ENCODE assay signal across 14 mouse cellular contexts in genomic region chr3:58817337-58817736, GRCm38 (mm10). TPM values are rescaled to one million over a fixed set of nuclear protein-coding genes. Genes with fewer than 3 reads are reported as not detected.
DNase-seq lines count a peak whose midpoint lies in the region; ATAC-seq and TF ChIP-seq lines count a peak whose summit lies in the region.
"Had no signal": no experiment of that assay in that cellular context is flagged by ENCODE, and none has a peak within 500 bp of the region (broad histone marks: within the 10 kb centered on the region; RNA-seq: fewer than 3 reads in every experiment).

No protein-coding gene starts in this region.

- intact Hi-C loops in heart, postnatal 10 days (cut with DNase I) = no loop called here

- no peak overlapping the region for H3K4me3 ChIP-seq in forebrain, embryonic 14.5 days (ENCODE audit: low read depth, low read length)
- H3K4me3 ChIP-seq in forebrain, embryonic 11.5 days (ENCODE audit: low read depth, low read length) = no peak overlapping the region
- no peak overlapping the region for H3K4me3 ChIP-seq in lung, embryonic 14.5 days (ENCODE audit: low read depth, low read length)
- no peak overlapping the region for H3K4me3 ChIP-seq in midbrain, embryonic 15.5 days
- H3K4me3 ChIP-seq: embryonic facial prominence, embryonic 12.5 days; heart, adult 2 months had no signal

- H3K9ac ChIP-seq in forebrain, embryonic 14.5 days (ENCODE audit: low read length) = no peak overlapping the region
- no peak overlapping the region for H3K9ac ChIP-seq in forebrain, embryonic 11.5 days (ENCODE audit: low read length)
- H3K9ac ChIP-seq in lung, embryonic 14.5 days = no peak overlapping the region
- no peak overlapping the region for H3K9ac ChIP-seq in midbrain, embryonic 15.5 days
- H3K9ac ChIP-seq: embryonic facial prominence, embryonic 12.5 days had no signal

- no peak for ATAC-seq in forebrain, embryonic 14.5 days
- ATAC-seq in forebrain, embryonic 11.5 days (replicated peaks; ENCODE audit: low FRiP score) = no peak
- no peak for ATAC-seq in lung, embryonic 14.5 days (ENCODE audit: insufficient read depth)
- peak; percentile 31; the same call in 1 of the 2 replicates for ATAC-seq in midbrain, embryonic 15.5 days (replicated peaks)
- ATAC-seq in frontal cortex, adult (ENCODE audit: low TSS enrichment) = no peak
- ATAC-seq: lung, postnatal 0 days had no signal

- no peaks in the 10 kb centered on the region for H3K9me3 ChIP-seq in forebrain, embryonic 14.5 days (replicated peaks; ENCODE audit: control insufficient read depth, low read length)
- H3K9me3 ChIP-seq in forebrain, embryonic 11.5 days (ENCODE audit: control insufficient read depth, low read length) = no peaks in the 10 kb centered on the region
- no peaks in the 10 kb centered on the region for H3K9me3 ChIP-seq in lung, embryonic 14.5 days (ENCODE audit: low read depth, low read length)
- no peaks in the 10 kb centered on the region for H3K9me3 ChIP-seq in midbrain, embryonic 15.5 days
- H3K9me3 ChIP-seq: embryonic facial prominence, embryonic 12.5 days had no signal

- DNase-seq in forebrain, embryonic 14.5 days (ENCODE audit: low spot score) = peak; percentile 43
- no peak for DNase-seq in forebrain, embryonic 11.5 days (ENCODE audit: low spot score)
- peak; percentile 15 for DNase-seq in lung, embryonic 14.5 days
- DNase-seq in lung, postnatal 4 days = no peak
- DNase-seq in heart, postnatal 10 days = peak; percentile 34 to 45
- DNase-seq in embryo, embryonic 10.5 days (ENCODE audit: low spot score) = no peak
- DNase-seq: cerebellum, adult 18-20 months; kidney, adult 2 months had no signal

- TF ChIP-seq CTCF in lung, embryonic 14.5 days (IDR thresholded peaks at IDR 0.05; ENCODE audit: low read depth) = no peak

- no peak overlapping the region for H3K4me2 ChIP-seq in forebrain, embryonic 14.5 days (ENCODE audit: low read length)
- H3K4me2 ChIP-seq in forebrain, embryonic 11.5 days (ENCODE audit: low read depth, low read length, severe bottlenecking) = no peak overlapping the region
- no peak overlapping the region for H3K4me2 ChIP-seq in lung, embryonic 14.5 days
- H3K4me2 ChIP-seq in midbrain, embryonic 15.5 days = no peak overlapping the region
- H3K4me2 ChIP-seq: embryonic facial prominence, embryonic 12.5 days had no signal

- H3K27ac ChIP-seq in forebrain, embryonic 14.5 days (ENCODE audit: low read depth, low read length) = no peak overlapping the region
- H3K27ac ChIP-seq in forebrain, embryonic 11.5 days (ENCODE audit: low read depth, low read length) = no peak overlapping the region
- no peak overlapping the region for H3K27ac ChIP-seq in lung, embryonic 14.5 days (ENCODE audit: low read depth)
- no peak overlapping the region for H3K27ac ChIP-seq in midbrain, embryonic 15.5 days
- H3K27ac ChIP-seq: embryonic facial prominence, embryonic 12.5 days; heart, adult 2 months had no signal

- WGBS in forebrain, embryonic 14.5 days = 27% methylated on average over 6 of the region's 6 CpGs
- 38% methylated on average over 6 of the region's 6 CpGs for WGBS in forebrain, embryonic 11.5 days
- WGBS in lung, embryonic 14.5 days = 40% methylated on average over 6 of the region's 6 CpGs
- 25% methylated on average over 6 of the region's 6 CpGs for WGBS in midbrain, embryonic 15.5 days

- no peaks in the 10 kb centered on the region for H3K4me1 ChIP-seq in forebrain, embryonic 14.5 days (ENCODE audit: control insufficient read depth, insufficient read depth, low read length)
- 0 out of 2 replicates have a peak, but pooled peaks cover 2% of the 10 kb centered on the region for H3K4me1 ChIP-seq in forebrain, embryonic 11.5 days (replicated peaks; ENCODE audit: control insufficient read depth, insufficient read depth, low read length)
- H3K4me1 ChIP-seq in lung, embryonic 14.5 days (ENCODE audit: insufficient read depth) = no peaks in the 10 kb centered on the region
- no peaks in the 10 kb centered on the region for H3K4me1 ChIP-seq in midbrain, embryonic 15.5 days
- H3K4me1 ChIP-seq: embryonic facial prominence, embryonic 12.5 days had no signal

- no peaks in the 10 kb centered on the region for H3K36me3 ChIP-seq in forebrain, embryonic 14.5 days (ENCODE audit: control insufficient read depth, insufficient read depth, low read length)
- H3K36me3 ChIP-seq in forebrain, embryonic 11.5 days (ENCODE audit: control insufficient read depth, insufficient read depth, low read length) = no peaks in the 10 kb centered on the region
- no peaks in the 10 kb centered on the region for H3K36me3 ChIP-seq in lung, embryonic 14.5 days (ENCODE audit: insufficient read depth)
- H3K36me3 ChIP-seq in midbrain, embryonic 15.5 days (replicated peaks) = no peaks in the 10 kb centered on the region
- H3K36me3 ChIP-seq: embryonic facial prominence, embryonic 12.5 days had no signal

- no peaks in the 10 kb centered on the region for H3K27me3 ChIP-seq in forebrain, embryonic 14.5 days (replicated peaks; ENCODE audit: control insufficient read depth, insufficient read depth, low read length)
- no peaks in the 10 kb centered on the region for H3K27me3 ChIP-seq in forebrain, embryonic 11.5 days (ENCODE audit: control insufficient read depth, insufficient read depth, low read length)
- no peaks in the 10 kb centered on the region for H3K27me3 ChIP-seq in lung, embryonic 14.5 days (ENCODE audit: insufficient read depth, low read length)
- H3K27me3 ChIP-seq in midbrain, embryonic 15.5 days (replicated peaks) = peaks cover 3% of the 10 kb centered on the region
- H3K27me3 ChIP-seq: embryonic facial prominence, embryonic 12.5 days had no signal

RNA-seq across cellular contexts. Expression of gene Mindy4b-ps, which starts 4.8 kb away (rescaled TPM):
- 0.13 TPM in 1 of 2 replicates, not detected in the other for polyA plus RNA-seq in forebrain, embryonic 14.5 days (2014; fragmentation: Nextera tagmentation; extraction: Ambion mirVana)
- polyA plus RNA-seq in forebrain, embryonic 11.5 days (2014; fragmentation: Nextera tagmentation; extraction: Ambion mirVana) = 0.08 TPM in 1 of 2 replicates, not detected in the other
- not detected in 2 replicates for polyA plus RNA-seq in lung, embryonic 14.5 days (2014; fragmentation: Nextera tagmentation; extraction: Ambion mirVana)
- under 1 TPM; 0.12 to 0.32 TPM for total RNA-seq in heart, postnatal 10 days (2021)
- polyA plus RNA-seq in midbrain, embryonic 15.5 days (2015; fragmentation: Nextera tagmentation; extraction: Ambion mirVana) = 0.08 and 0.14 TPM in 2 replicates
- polyA plus RNA-seq: C2C12; embryonic facial prominence, embryonic 12.5 days; kidney, adult 2 months; lung, postnatal 0 days had no signal

Comparison
In these comparisons a context has a peak if more than half of its experiments do, and no peak if none do; other contexts are left out.
1. DNase-seq: peak in forebrain, embryonic 14.5 days (single experiment), lung, embryonic 14.5 days (single experiment) and heart, postnatal 10 days (2 of 2); none in forebrain, embryonic 11.5 days (single experiment), lung, postnatal 4 days (0 of 2) and embryo, embryonic 10.5 days (single experiment).